Mouse (Mus musculus): ENCODE measurements around the gene Cdk15.

The Cdk15 gene

GRCm38 (mm10) chr1:59321076-59321879, 64.6 kb downstream of the Cdk15 start:
- no peak for ATAC-seq (ENCODE audit: insufficient number of reproducible peaks, low FRiP score, low TSS enrichment)

GRCm38 (mm10) chr1:59321880-59322836, 65.5 kb downstream of the Cdk15 start:
- no peak for ATAC-seq (ENCODE audit: insufficient number of reproducible peaks, low FRiP score, low TSS enrichment)

- no peak for ATAC-seq (ENCODE audit: insufficient number of reproducible peaks, low FRiP score, low TSS enrichment)
Observed at GRCm38 (mm10) chr1:59326854-59327395, 70.2 kb downstream of the Cdk15 start.

- no peak for ATAC-seq (ENCODE audit: insufficient number of reproducible peaks, low FRiP score, low TSS enrichment)
Observed at GRCm38 (mm10) chr1:59332737-59333385, 76.2 kb downstream of the Cdk15 start.

- no peak for ATAC-seq (ENCODE audit: insufficient number of reproducible peaks, low FRiP score, low TSS enrichment)
Observed at GRCm38 (mm10) chr1:59333386-59333759, 76.7 kb downstream of the Cdk15 start.

- ATAC-seq (ENCODE audit: insufficient number of reproducible peaks, low FRiP score, low TSS enrichment), result peak; percentile 50; the same call in 1 of the 2 replicates
Observed at GRCm38 (mm10) chr1:59333860-59334561, 77.3 kb downstream of the Cdk15 start.

- ATAC-seq (ENCODE audit: insufficient number of reproducible peaks, low FRiP score, low TSS enrichment), result 0 out of 2 replicates have a peak, but pooled peaks have one; percentile 7
Observed at GRCm38 (mm10) chr1:59334562-59334890, 77.8 kb downstream of the Cdk15 start.

- ATAC-seq (ENCODE audit: insufficient number of reproducible peaks, low FRiP score, low TSS enrichment), result no peak
Observed at GRCm38 (mm10) chr1:59336256-59336655, 79.5 kb downstream of the Cdk15 start.

GRCm38 (mm10) chr1:59340814-59341588, 84.3 kb downstream of the Cdk15 start:
- peak; percentile 64 for ATAC-seq (ENCODE audit: insufficient number of reproducible peaks, low FRiP score, low TSS enrichment)

GRCm38 (mm10) chr1:59341697-59342096, 85.0 kb downstream of the Cdk15 start:
- ATAC-seq (ENCODE audit: insufficient number of reproducible peaks, low FRiP score, low TSS enrichment), result no peak

- no peak for ATAC-seq (ENCODE audit: insufficient number of reproducible peaks, low FRiP score, low TSS enrichment)
Observed at GRCm38 (mm10) chr1:59342146-59342545, 85.4 kb downstream of the Cdk15 start.

- no peak for ATAC-seq (ENCODE audit: insufficient number of reproducible peaks, low FRiP score, low TSS enrichment)
Observed at GRCm38 (mm10) chr1:59352706-59353105, 96.0 kb downstream of the Cdk15 start.

- no peak for ATAC-seq (ENCODE audit: insufficient number of reproducible peaks, low FRiP score, low TSS enrichment)
Observed at GRCm38 (mm10) chr1:59355440-59355839, 98.7 kb downstream of the Cdk15 start.

- ATAC-seq (ENCODE audit: insufficient number of reproducible peaks, low FRiP score, low TSS enrichment), result no peak
Observed at GRCm38 (mm10) chr1:59359136-59359535, 102.4 kb downstream of the Cdk15 start.

- no peak for ATAC-seq (ENCODE audit: insufficient number of reproducible peaks, low FRiP score, low TSS enrichment)
Observed at GRCm38 (mm10) chr1:59360834-59361233, 104.1 kb downstream of the Cdk15 start.

GRCm38 (mm10) chr1:59361460-59361859, 104.8 kb downstream of the Cdk15 start:
- ATAC-seq (ENCODE audit: insufficient number of reproducible peaks, low FRiP score, low TSS enrichment), result no peak

GRCm38 (mm10) chr1:59361966-59362365, 105.3 kb downstream of the Cdk15 start:
- ATAC-seq (ENCODE audit: insufficient number of reproducible peaks, low FRiP score, low TSS enrichment), result no peak

GRCm38 (mm10) chr1:59364463-59365040, 107.8 kb downstream of the Cdk15 start:
- no peak for ATAC-seq (ENCODE audit: insufficient number of reproducible peaks, low FRiP score, low TSS enrichment)
